Mouse (Mus musculus): ENCODE measurements around the gene Rps2. TPM values are rescaled to one million over a fixed set of nuclear protein-coding genes. Genes with fewer than 3 reads are reported as not detected.
"Not testable (repeated sequence)": the region's sequence is repeated elsewhere in the genome, so short reads cannot be mapped to it uniquely, and the experiment has no call there.

Gene Rps2
- 100 to 1,000 TPM; 291 to 312 TPM for total RNA-seq (2021)

DNA sequence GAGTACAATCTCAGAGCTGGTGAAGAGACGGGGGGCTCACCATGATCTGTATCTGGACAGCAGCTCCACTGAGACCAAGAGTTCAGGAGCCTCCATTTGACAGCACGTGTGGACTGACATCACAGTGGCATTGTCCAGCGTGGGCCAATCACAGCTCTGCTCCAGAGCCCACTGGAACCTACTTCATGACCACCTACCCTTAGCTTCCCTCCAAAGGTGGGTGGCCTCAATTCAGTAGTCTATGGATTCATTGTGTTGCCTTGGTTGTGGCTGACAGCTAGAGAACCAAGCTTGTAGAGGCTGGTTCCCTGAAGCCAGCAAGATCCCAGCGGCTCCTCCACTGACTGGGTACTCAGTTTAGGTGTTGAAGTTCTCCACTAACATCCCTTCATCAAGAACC, at the start of gene Rps2, which contains the start of gene Rnf151:
Gene Rps2, plus strand, starts transcription at position 174 of the 400 bp plus-strand sequence.
Gene Rnf151, minus strand, starts transcription at position 121 of the 400 bp plus-strand sequence.
- no peak for DNase-seq (ENCODE audit: low spot score in 2 of 2)
- intact Hi-C loops (cut with DNase I) = no loop called here

DNA sequence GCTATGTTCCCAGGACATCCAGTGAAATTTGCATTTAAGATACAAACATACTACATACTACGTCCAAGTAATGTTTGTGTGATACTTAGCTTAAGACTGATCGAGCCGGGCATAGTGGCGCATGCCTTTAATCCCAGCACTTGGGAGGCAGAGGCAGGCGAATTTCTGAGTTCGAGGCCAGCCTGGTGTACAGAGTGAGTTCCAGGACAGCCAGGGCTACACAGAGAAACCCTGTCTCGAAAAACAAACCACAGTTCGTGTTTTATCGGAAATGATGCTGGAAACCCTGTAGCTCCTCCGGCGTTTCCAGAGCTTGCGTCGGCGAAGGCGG, 48.7 kb upstream of the Rps2 start:
- not testable (repeated sequence) for DNase-seq (ENCODE audit: low spot score in 2 of 2)
- intact Hi-C loops (cut with DNase I) = loop anchor here (5.0 kb wide), 2 partner anchors 37 to 122 kb away; partner anchors contain the start of genes Nthl1, Pkd1 and Tsc2

DNA sequence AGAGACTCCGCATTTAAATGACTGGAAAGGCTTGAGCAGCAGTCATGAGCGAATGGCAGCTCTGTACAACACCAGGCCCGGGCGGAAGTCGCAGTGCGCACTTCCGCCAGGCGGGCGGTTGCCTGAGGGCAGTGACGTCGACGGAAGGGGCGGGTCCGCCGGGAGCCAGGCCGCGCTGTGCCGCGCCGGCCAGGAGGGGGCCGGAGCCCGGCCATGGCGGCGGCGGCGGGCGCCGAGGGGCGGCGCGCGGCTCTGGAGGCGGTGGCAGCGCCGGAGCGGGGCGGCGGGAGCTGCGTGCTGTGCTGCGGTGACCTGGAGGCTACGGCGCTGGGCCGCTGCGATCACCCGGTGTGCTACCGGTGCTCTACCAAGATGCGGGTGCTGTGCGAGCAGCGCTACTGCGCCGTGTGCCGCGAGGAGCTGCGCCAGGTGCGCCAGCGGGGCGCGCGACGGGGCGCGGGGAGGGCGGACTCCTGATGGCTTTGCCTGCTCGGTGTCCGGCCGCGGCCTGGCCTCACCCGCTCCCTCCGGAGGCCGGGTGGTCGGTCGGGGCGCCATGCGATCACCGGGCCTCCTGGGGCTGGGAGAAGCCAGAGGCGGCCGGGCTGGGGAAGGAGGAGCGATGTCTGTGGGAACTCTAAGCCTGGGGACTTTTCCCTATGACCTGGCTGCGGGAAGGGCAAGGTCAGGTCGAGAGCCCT, 48.2 kb upstream of the Rps2 start, which contains the start of gene Zfp598:
Gene Zfp598, plus strand, starts transcription at position 143 of the 701 bp plus-strand sequence.
- peak; percentile 94 to 97 for DNase-seq (ENCODE audit: low spot score in 2 of 2)
- intact Hi-C loops (cut with DNase I) = loop anchor here (5.0 kb wide), 2 partner anchors 37 to 122 kb away; partner anchors contain the start of genes Nthl1, Pkd1 and Tsc2

DNA sequence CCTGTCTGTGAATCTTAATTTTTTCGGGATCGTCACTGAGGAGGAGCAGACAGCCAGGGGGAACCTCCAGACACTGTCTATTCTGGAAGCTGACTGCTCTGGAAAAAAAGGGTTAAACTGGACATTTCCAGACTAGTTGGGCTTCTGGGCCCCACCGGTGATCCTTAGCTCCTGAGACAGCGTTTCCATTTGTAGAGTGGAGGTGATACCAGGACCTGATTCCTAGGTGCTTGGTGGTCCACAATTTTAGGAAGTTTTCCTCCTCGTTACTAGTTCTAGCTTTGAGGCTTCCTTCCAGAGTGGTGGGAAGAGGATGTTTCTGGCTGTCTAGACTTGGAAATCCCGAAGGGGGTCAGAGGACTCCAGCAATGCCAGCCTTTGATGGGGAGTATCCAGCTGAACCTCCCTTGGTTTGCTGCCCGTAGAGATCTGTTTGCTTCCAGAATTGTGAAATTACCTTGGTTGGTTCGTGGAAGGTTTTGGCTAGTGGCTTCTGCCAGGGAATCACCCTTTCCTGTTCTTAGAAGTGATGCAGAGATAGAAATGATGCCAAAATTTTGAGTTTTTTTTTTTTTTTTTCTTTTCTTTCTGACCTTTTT, 47.6 kb upstream of the Rps2 start:
- intact Hi-C loops (cut with DNase I) = no loop called here
- DNase-seq (ENCODE audit: low spot score in 2 of 2) = no peak

DNA sequence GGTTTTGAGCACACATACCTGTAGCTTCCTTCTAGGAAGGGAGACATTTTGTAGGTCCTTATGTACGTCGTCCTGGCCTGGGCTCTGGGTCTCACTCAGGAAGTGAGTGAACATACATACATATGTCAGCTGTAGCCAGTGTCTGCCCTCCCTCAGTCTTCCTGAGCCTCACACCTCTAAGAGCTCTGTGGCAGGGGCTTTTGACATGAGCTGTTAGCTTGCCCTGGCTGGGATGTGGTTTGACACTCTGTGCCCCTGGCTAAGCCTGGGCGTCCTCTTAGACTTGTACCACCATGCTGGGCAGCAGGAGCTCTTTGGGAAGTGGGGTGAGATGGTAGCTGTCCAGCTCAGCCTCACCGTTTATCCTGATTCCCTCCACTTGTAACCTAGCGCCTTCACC, 46.6 kb upstream of the Rps2 start:
- DNase-seq (ENCODE audit: low spot score in 2 of 2) = no peak
- intact Hi-C loops (cut with DNase I) = no loop called here

DNA sequence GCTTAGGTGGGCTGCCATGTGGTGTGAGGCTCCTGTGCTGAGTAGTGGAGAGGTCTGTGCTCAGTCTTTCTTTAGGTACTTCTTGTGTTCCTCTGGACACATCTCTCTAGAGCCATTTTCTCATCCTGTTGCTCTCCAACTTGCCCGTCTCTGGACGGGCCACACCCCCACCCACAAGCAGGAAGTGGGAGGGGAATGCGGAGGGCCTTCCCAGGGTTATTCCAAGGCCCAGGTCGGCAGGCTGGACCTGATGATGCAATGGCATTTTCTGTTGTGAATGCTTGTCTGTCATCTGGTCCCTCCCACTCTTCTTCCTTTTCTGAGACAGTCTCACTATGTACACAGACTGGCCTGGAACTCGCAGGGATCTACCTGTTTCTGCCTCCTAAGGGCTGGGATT, 45.8 kb upstream of the Rps2 start:
- intact Hi-C loops (cut with DNase I) = no loop called here
- no peak for DNase-seq (ENCODE audit: low spot score in 2 of 2)

DNA sequence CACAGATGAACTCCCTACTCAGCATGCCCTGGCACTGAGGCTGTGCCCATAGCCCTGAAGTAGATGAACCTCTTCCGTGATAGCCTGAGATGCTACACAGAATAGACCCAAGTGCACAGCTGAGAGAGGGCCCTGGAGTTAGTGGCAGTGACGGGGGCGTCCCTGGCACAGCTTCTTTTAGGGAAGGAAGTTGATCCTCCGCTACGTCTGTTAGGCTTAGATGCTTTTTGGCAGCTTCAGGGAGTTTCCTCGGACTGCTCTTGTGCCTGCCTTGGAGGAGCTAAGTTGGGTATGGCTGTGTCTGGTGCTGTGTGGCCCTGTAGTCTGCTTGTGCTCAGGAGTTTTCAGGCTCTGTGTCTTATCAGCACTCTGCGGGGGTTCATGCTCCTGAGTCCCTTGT, 43.6 kb upstream of the Rps2 start:
- intact Hi-C loops (cut with DNase I) = no loop called here
- DNase-seq (ENCODE audit: low spot score in 2 of 2) = peak; percentile 64 to 73

DNA sequence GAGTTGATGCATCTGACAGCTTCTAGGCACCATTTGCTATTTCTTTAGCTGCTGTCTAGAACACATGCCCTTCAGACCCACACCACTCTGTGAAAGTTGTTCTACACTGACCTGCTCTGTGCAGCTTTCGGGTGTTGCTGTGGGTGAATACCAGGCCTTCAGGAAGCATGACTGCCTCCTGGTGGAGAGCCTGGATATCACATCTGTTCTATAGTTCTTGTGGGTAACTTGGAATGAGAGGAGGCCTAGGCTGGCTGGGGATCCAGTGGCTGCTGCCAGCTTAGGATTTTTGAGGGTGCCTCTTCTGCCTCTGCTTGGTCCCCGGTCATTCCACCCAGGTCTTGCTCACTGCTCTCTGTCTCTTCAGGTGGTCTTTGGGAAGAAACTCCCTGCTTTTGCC, 41.7 kb upstream of the Rps2 start:
- intact Hi-C loops (cut with DNase I) = no loop called here

DNA sequence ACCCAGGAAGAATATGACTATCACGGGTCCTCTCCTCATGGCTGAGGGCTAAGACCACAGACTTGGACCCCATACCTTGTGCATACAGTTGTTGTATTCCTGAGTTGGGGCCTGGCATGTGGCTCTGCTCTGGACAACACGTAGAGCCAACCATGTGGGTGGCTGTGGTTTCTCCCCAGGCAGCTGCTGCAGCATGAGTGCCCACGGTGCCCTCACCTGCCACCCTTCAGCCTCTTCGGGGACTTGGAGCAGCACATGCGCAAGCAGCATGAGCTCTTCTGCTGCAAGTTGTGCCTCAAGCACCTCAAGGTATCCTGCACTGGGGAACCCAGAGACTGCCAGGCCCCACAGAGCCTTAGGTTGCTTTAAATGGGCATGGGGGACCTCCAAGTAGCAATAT, 41.0 kb upstream of the Rps2 start:
- DNase-seq (ENCODE audit: low spot score in 2 of 2) = no peak
- intact Hi-C loops (cut with DNase I) = no loop called here

More for the DNA sequence above, 41.7 kb upstream of the Rps2 start:
- DNase-seq (ENCODE audit: low spot score in 2 of 2) = no peak

DNA sequence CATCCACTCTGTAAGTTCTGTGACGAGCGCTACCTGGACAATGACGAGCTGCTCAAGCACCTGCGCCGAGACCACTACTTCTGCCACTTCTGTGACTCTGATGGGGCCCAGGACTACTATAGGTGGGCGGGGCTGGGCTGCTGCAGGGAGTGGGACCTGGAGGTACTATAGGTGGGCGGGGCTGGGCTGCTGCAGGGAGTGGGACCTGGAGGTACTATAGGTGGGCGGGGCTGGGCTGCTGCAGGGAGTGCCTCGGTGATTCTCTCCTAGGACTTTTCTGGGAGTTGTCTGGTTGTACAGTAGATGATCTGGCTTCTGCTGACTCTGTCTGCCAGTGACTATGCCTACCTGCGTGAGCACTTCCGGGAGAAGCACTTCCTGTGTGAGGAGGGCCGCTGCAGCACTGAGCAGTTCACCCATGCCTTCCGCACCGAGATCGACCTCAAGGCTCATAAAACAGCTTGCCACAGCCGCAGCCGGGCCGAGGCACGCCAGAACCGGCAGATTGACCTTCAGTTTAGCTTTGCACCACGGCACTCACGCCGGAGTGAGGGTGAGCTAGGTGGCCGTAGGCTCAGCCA, 40.3 kb upstream of the Rps2 start:
- no peak for DNase-seq (ENCODE audit: low spot score in 2 of 2)
- intact Hi-C loops (cut with DNase I) = no loop called here

DNA sequence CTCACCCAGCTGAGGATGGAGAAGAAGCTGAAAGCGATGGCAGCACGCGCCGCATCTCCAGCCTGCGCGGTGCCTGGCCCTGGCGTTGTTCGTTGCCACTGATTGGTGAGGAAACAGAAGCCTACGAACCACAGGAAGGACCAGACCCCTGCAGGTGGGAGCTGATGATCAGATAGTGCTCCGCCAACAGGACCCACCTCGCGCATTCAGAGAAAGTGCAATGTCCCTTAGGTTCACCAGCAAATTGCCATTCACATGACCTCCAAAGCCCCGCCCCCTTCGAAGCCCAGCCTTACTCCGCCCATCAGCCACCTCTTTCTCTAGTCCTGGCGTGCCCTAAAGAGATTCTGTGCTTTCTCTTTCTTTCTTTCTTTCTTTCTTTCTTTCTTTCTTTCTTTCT, 31.4 kb upstream of the Rps2 start:
- intact Hi-C loops (cut with DNase I) = no loop called here
- no peak for DNase-seq (ENCODE audit: low spot score in 2 of 2)

DNA sequence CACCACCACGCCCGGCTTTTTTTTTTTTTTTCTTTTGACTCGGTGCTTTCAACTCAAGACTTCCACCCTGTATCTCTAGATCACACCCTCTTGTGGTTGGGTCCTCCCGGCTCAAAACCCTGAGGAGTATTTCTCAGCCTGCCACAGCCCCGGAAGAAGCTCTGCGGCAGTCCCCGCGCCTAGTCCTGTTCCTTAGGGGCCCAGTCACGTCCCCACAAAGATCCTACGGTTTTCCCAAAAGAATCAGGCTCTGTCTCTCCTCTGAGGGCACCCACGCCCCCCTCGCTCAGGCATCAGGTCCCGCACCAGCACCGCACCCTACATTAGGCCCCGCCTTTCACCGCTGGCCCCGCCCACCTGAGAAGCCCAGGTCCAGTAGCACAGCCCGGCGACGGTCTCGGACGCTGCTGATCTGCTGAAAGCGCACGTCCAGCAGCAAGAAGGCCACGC, 30.7 kb upstream of the Rps2 start:
- DNase-seq (ENCODE audit: low spot score in 2 of 2) = no peak
- intact Hi-C loops (cut with DNase I) = no loop called here

DNA sequence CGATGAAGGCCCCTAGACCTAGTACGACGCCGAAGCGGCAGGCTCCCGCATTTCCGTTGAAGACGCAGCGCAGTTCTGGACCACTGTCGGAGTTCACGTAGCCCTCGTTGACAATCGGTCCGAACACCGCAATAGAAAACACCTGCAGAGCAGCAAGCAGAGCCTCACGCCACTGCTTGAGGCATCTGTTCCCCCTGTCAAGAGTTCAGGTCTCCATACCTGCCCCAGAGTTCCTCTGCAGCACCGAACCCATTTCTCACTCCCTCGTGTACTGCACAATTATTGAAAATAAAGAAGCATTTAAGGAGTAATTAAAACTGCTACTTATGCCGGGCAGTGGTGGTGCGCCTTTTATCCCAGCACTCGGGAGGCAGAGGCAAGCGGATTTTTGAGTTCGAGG, 30.3 kb upstream of the Rps2 start:
- intact Hi-C loops (cut with DNase I) = no loop called here
- no peak for DNase-seq (ENCODE audit: low spot score in 2 of 2)

DNA sequence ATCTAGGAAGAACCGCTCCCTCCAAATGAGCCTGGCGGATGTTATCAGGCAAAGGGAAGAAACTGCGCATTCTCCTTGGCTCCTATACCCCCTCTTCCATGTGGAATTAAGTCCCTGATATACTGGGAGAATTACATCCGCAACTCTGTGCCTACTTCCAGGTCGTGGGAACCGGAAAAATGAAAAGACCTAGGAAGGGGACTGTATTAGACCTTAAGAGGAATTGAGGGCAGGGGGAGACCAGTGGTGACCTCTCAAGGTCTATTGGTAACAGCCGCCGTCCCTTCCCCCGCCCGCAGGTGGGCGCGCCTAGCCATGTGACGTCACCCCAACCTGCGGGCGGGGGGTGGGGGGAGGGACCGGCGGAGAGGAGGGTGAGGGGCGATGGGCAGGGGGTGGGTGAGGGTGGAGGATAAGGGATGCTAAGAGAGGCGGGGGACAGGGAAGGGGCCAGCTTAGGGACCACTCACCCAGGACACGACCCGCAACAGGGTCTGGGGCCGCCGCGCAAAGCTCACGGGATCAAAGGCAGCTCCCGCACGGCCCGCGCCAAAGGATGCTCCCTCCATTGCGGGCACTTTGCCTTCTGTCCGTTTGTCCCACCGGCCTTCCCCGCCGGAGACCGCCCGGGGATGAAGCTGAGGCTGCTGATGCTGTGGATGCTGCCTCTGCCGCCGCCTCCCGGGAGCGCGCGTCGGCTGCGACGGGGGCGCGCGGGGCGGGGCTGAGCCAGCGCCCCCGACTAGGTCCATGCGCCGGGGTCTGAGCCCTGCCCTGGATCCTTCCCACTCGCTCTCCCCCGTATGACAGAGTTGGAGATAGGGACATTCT, 28.4 kb upstream of the Rps2 start, which contains the start of gene Syngr3:
Gene Syngr3, minus strand, starts transcription at position 705 of the 831 bp plus-strand sequence.
- peak; percentile 58 to 66 for DNase-seq (ENCODE audit: low spot score in 2 of 2)
- intact Hi-C loops (cut with DNase I) = no loop called here

DNA sequence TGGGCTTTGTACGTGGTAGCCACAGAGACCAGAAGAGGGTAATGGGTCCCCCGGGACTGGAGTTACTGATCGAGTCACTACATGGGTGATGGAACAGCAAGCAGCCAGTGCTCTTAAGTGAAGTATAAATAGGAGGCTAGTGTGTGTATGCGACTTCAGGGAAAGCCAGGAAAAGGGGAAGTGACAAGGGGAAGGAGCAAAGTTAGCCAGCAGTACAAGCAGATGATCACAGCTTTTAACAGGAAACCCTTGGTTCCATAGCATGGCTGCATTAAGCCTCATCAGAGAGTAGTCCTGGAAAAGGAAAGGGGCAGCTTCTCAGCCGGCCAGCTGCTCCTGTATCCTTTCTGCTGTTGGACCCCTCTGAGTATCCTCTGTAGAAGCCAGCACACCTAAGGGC, 25.5 kb upstream of the Rps2 start:
- intact Hi-C loops (cut with DNase I) = no loop called here
- DNase-seq (ENCODE audit: low spot score in 2 of 2) = no peak

DNA sequence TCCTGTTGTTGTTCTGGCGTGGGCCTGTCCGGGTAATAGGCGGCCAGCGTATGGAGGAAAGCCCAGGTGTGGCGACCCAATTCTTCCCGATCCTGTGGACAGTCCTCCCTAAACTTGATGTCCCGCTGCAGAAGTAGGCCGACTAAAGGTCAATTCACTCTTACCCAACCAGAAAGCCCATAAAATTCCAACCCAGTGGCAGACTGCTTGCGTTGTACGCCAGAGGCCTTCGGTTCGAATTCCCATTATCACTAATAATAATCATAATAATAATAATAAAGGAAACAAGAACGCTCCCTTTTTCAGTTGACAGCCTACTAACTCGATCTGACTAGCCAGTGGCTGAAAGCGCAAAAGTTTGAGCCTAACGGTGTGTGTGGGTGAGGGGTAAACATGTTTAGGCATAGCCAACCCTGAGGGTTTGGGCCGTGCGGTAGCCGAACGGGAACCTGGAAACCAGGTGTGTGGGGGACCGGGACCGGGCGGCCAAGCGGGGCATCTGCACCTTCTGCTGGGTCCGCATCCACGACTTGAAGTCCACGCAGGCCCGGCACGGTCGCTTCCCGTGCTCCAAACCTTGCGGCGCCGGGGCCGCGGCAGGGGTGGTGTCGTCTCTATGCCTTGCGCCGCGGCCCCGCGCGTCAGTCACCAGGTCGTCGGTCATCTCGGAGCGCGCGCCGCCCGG, 22.4 kb upstream of the Rps2 start:
- DNase-seq (ENCODE audit: low spot score in 2 of 2) = no peak
- intact Hi-C loops (cut with DNase I) = no loop called here

DNA sequence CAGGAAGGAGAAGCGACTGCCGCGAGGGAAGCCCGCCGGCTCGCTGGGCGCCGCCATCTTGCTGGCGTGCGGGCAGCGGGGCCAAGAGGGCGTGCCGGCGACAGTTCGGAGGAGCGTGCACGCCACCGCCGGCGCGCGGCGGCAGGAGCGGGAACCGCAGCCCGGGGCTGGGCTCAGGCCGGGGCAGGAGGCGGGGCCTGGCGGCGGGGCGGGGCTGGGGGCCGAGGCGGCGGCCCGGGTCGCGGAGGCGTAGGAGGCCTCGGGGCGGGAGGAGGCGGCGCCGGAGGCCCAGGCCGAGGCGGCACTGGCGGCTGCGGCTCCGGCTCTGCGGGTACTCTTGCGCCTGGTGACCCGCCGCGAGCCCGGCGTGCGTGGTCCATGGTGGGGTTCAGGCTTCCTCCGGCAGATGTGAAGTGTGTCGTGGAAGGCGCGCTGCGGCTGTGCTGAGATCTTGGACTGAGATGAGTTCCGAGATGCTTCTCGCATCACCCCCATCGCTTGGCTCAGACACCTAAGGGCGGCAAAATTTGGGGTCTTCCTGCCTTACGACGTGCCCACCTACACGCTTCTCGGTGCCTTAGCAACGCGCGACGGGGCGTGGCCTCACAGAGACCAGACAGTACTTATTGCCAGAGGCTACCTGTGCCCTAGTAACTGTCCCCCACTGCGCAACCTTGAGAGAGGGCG, 21.8 kb upstream of the Rps2 start, which contains the start of the genes Gfer and Noxo1:
Gene Gfer, minus strand, starts transcription at position 146 of the 687 bp plus-strand sequence.
Gene Noxo1, plus strand, starts transcription at position 224 of the 687 bp plus-strand sequence.
- intact Hi-C loops (cut with DNase I) = no loop called here
- peak; percentile 81 to 87 for DNase-seq (ENCODE audit: low spot score in 2 of 2)

DNA sequence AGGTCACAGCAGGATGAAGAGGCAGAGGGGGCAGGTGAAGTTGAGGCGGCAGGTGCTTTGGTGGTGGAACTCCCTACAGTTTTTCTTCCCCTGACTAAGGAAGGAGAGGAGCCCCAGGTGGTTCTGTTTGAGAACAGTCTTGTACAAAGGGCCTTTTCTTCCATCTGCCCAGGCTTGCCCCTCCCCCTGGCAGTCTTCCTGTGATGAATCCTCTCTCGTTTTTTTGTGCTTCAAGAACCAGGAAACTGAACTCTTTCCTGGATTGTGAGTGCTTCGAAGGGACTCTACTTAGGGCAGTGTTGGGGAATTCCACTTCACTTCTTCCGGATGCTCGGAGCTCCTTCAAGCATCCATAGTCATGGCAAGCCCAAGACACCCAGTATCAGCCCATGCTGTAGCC, 19.9 kb upstream of the Rps2 start:
- DNase-seq (ENCODE audit: low spot score in 2 of 2) = no peak
- intact Hi-C loops (cut with DNase I) = no loop called here

DNA sequence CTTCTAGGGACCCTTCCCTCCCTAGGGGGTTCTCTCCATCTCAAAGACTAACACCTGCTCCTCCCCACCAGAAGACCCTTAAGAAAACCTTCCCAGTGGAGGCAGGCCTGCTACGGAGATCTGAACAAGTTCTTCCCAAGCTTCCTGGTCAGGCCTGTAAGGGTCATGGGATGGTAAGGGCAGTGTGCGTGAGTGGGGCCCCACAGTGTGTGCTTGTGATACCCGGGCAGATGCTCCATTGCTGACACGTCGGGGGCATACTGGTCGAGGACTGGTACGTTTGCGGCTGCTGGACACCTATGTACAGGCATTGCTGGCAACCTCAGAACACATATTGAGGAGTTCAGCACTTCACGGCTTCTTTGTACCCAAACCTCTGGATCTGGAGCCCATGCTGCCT, 19.2 kb upstream of the Rps2 start:
- no peak for DNase-seq (ENCODE audit: low spot score in 2 of 2)
- intact Hi-C loops (cut with DNase I) = no loop called here
